Mouse (Mus musculus) erythroblast, embryonic 14.5 days (primary cell): ENCODE measurements around the gene Pgls. TPM values are rescaled to one million over a fixed set of nuclear protein-coding genes. Genes with fewer than 3 reads are reported as not detected.

Experiments used
- H3K27me3 ChIP-seq: 2 replicates; pipeline ENCODE4 v1.6.1; 2012; ENCODE audit warnings: inconsistent platforms; ENCODE audit not compliant: control insufficient read depth
- H3K36me3 ChIP-seq: 2 replicates; pipeline ENCODE4 v1.6.1; 2012; ENCODE audit warnings: mild to moderate bottlenecking, inconsistent platforms; ENCODE audit not compliant: control insufficient read depth
- H3K4me1 ChIP-seq: 2 replicates; pipeline ENCODE4 v1.6.1; 2012; ENCODE audit warnings: inconsistent platforms; ENCODE audit not compliant: control insufficient read depth
- H3K4me3 ChIP-seq: replicated peaks from 2 replicates; pipeline ENCODE3; 2012; ENCODE audit warnings: moderate library complexity, mild to moderate bottlenecking, inconsistent platforms
- H3K9me3 ChIP-seq: 2 replicates; pipeline ENCODE4 v1.6.1; 2012; ENCODE audit warnings: low read length, inconsistent platforms, mixed read lengths; ENCODE audit not compliant: control insufficient read depth
- GATA1 ChIP-seq: IDR thresholded peaks from 2 replicates; pipeline ENCODE4 v1.6.1; 2012; ENCODE audit warnings: low read length, inconsistent platforms, mixed read lengths
- TAL1 ChIP-seq: IDR thresholded peaks from 3 replicates; pipeline ENCODE4 v1.6.1; 2012; ENCODE audit warnings: low read length, inconsistent platforms, mixed read lengths
- polyA plus RNA-seq: library from polyadenylated mRNA; stranded (reverse); fragments of >175 nt; gene quantifications from 2 replicates; pipeline ENCODE4 v1.2.3, GENCODE M21; 2012

Gene Pgls
- polyA plus RNA-seq, 1 experiment = 12.5 TPM

DNA sequence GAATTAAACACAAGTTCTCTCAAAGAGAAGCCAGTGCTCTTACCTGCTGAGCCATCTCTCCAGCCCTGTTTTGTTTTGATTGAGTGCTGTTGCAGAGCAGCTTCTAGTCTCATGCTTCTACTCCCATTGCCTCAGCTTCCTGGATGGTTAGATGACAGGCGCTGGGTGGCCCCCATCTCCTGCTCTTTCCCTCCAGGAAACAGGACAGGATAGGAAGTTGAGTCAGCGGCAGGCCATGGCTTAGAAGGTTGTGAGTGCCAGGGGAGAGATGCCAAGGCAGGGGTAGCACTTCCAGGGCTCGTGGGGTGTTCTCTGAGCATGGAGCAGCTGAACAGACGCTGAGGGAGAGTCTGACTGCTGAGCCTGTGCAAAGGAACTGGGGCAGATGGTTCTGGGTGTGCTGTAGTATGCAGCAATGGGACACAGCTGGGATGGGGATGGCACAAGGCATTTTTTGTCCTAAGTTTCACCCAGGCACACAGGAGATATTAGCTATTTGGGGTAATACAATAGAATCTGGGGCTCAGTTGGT, 14.1 kb upstream of the Pgls start:
- Histone ChIP-seq H3K4me1 (peaks cover 9% of the 10 kb centered on the region), H3K9me3 (no peaks in the 10 kb centered on the region), H3K4me3 (no peak overlapping the region), H3K27me3 (peaks cover 2% of the 10 kb centered on the region; the same call in 1 of the 2 replicates), H3K36me3 (no peaks in the 10 kb centered on the region)
- no peak for TF ChIP-seq GATA1
- TF ChIP-seq TAL1 = no peak

DNA sequence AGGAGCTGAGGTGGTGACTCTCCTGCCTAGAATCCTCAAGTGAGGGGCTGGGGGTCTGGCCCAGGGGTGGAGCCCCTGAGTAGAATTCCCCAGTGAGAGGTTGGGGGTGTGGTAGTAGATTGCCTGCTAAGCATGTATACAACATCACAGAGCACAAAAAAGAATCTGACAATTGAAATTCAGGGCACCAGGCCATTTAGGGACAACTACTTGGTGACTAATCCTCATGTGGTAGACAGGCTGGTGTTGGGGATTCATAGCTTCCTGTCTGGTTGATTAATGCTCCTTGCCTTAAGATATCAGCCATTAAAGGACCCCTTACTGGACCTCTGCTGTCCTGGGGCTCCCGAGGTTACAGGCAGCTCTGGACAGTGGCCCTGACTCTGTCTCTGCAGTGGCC, 13.0 kb upstream of the Pgls start:
- no peaks in the 10 kb centered on the region for H3K9me3 ChIP-seq
- no peak overlapping the region for H3K4me3 ChIP-seq
- no peaks in the 10 kb centered on the region for H3K36me3 ChIP-seq
- H3K4me1 ChIP-seq = peaks cover 9% of the 10 kb centered on the region
- H3K27me3 ChIP-seq = peaks cover 2% of the 10 kb centered on the region; the same call in 1 of the 2 replicates
- no peak for TF ChIP-seq TAL1
- no peak for TF ChIP-seq GATA1

DNA sequence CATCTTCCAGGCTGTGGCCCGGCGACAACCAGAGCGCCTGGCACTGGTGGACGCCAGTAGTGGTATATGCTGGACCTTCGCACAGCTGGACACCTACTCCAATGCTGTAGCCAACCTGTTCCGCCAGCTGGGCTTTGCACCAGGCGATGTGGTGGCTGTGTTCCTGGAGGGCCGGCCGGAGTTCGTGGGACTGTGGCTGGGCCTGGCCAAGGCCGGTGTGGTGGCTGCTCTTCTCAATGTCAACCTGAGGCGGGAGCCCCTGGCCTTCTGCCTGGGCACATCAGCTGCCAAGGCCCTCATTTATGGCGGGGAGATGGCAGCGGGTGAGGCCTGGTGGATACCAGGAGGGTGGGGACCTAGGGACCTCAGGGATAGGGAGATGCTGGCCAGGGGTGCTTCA, 12.5 kb upstream of the Pgls start:
- Histone ChIP-seq H3K27me3 (no peaks in the 10 kb centered on the region), H3K9me3 (no peaks in the 10 kb centered on the region), H3K36me3 (no peaks in the 10 kb centered on the region), H3K4me3 (no peak overlapping the region), H3K4me1 (peaks cover 9% of the 10 kb centered on the region)
- TF ChIP-seq GATA1 (no peak), TAL1 (no peak)

DNA sequence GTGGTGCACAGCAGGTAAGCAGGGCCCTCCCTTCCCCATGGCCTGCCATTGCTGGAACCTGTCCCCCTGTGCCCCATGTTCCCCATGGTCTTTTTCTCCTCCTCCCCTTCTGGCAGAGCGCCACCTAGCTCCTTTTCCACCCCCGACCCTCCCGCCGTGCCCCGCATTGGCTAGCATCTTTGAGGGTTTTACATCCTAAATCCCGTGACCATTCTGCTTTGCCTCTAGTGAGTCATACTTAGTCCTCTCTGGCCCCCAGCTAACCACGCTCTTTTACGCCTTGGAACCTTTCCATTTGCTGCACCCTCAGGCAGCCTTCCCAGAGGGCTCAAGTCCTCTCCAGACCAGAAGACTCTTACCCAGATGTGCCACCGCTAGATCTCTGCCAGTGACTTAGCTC, 11.8 kb upstream of the Pgls start:
- no peak for TF ChIP-seq GATA1
- Histone ChIP-seq H3K4me3 (no peak overlapping the region), H3K9me3 (no peaks in the 10 kb centered on the region), H3K4me1 (peaks cover 9% of the 10 kb centered on the region), H3K36me3 (no peaks in the 10 kb centered on the region), H3K27me3 (no peaks in the 10 kb centered on the region)

DNA sequence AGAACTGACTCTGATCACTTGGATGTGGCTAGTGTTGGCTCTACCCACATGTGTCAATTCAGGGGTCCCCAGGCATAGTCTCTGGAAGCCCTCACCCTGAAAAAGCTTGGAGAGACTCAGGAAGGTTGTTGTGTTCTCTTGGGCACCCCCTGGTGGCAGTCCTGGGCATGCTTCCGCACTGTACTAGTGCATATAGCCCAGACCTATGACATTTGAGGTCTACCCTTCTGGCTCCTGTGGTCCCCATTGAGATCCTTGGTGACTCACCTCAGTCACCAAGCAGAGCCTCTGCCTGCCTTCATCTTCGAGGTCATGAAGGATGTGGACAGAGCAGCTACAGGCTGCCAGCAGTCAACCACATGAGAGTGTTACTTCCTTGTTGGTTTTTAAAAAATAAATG, 5.1 kb upstream of the Pgls start:
- TF ChIP-seq TAL1 (no peak), GATA1 (no peak)
- Histone ChIP-seq H3K4me3 (no peak overlapping the region), H3K27me3 (no peaks in the 10 kb centered on the region), H3K4me1 (peaks cover 20% of the 10 kb centered on the region), H3K9me3 (no peaks in the 10 kb centered on the region), H3K36me3 (no peaks in the 10 kb centered on the region)

DNA sequence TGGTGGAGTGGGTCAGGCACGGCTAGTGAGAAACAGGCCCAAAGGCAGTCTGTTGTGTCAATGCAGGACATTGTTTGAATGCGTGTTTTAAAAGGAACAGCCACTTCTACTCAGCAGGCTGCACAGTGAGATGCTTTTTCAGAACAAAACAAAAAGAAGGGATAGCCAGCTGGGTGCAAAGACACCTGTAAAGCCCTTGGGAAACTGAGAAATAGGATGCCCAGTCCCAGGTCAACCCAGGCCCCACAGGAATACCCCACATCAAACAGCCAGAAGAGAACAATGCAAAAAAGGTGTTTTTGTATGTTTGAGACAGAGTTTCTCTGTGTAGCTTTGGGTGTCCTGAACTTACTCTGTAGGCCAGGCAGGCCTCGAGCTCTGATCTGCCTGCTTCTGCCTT, 3.2 kb upstream of the Pgls start:
- H3K9me3 ChIP-seq = no peaks in the 10 kb centered on the region
- TF ChIP-seq TAL1 = no peak
- no peak for TF ChIP-seq GATA1
- no peaks in the 10 kb centered on the region for H3K27me3 ChIP-seq
- H3K4me1 ChIP-seq = peaks cover 39% of the 10 kb centered on the region
- peaks cover under 1% of the 10 kb centered on the region for H3K36me3 ChIP-seq
- no peak overlapping the region for H3K4me3 ChIP-seq

DNA sequence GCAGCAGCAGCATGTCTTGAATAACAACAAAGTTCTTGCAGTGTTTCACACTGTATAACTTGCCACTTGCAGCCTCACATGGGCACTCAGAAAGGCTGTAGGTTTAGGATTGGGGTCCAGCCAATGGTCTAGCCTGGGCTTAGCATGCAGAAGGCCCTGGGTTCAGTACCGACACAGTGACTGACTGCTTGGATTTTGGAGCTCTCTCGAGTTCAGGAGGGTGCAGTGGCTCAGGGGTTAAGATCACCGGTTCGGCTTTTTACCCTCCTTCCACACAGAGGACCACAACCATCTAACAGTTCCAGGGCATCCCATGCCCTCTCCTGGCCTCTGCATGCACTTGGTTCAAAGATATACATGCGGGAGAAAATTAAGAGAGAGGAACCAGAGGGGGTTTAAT, 959 bp upstream of the Pgls start:
- peaks cover 51% of the 10 kb centered on the region for H3K4me1 ChIP-seq
- TF ChIP-seq TAL1 (no peak), GATA1 (no peak)
- H3K27me3 ChIP-seq = no peaks in the 10 kb centered on the region
- H3K4me3 ChIP-seq = peak overlapping the region; percentile 81
- no peaks in the 10 kb centered on the region for H3K9me3 ChIP-seq
- H3K36me3 ChIP-seq = peaks cover 9% of the 10 kb centered on the region

DNA sequence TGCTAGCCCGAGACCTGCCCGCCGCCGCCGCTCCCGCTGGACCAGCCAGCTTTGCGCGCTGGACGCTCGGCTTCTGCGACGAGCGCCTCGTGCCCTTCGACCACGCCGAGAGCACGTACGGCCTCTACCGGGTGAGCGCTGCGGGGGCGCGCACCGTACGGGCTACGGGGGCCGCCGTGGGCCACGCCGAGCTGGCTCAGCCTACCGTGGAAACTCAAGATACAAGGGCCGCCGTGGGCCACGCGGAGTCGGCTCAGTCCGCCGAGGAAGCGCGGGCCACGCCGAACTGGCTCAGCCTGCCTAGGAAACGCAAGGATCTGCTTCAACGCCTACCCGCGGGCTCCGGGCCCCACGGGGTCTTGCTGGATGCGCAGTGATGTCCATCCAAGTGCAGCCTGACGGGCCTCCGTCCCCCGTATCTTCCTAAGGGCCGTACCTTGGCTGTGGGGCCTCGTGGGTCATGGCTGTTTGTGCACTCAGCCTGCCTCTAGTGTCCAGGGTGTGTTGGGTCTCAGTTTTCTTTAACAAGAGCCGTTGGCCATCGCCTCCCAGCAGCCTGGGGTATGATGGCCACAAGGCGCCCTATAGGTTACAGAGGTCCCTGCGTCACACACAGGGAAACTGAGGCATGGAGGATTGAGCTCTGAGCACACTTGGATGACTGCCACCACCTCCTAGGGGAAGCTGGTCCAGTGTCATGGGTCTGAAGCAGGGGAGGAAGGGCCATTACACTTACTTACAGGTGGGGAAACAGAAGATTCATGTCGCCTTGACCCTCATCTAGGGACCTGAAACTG, 596 bp downstream of the Pgls start:
- no peaks in the 10 kb centered on the region for H3K9me3 ChIP-seq
- no peak for TF ChIP-seq TAL1
- no peak for TF ChIP-seq GATA1
- peaks cover 61% of the 10 kb centered on the region for H3K4me1 ChIP-seq
- H3K36me3 ChIP-seq = peaks cover 15% of the 10 kb centered on the region
- H3K4me3 ChIP-seq = peak overlapping the region; percentile 81
- H3K27me3 ChIP-seq = no peaks in the 10 kb centered on the region

DNA sequence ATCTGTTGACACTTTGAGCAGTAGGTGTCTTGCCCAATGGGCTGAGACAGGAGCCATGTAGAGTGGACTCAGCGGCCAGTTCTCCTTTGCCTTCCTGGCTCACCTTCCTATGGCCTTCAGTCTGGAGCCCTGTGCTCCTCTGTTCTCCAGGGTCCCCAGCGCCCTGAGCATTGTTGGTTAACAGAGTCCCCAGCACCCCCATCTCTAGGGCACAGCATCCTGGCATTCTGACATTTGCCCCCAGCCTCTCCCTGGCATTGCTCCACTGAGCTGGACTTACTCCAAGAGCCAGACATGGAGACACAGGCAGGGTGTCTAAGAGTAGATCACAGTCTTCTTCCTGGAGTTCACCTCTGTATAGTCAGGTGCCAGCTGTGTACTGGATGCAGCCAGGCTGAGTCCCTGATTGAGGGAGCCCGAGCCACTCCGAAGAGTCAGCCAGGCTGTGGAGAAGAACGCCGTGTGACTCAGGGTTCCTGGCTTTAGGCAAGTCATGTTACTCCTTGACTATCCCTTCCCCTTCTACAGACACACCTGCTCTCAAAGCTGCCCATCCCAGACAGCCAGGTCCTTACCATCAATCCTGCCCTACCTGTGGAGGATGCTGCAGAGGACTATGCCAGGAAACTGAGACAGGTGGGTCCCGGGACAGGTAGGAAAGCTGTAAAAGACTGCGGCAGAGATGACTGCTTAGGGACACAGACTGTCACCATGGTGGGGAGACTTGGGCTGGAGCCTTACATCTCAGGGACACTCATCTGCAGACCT, 1.8 kb downstream of the Pgls start:
- H3K4me3 ChIP-seq = no peak overlapping the region
- H3K4me1 ChIP-seq = peaks cover 59% of the 10 kb centered on the region
- H3K27me3 ChIP-seq = no peaks in the 10 kb centered on the region
- H3K36me3 ChIP-seq = peaks cover 15% of the 10 kb centered on the region
- H3K9me3 ChIP-seq = no peaks in the 10 kb centered on the region
- TF ChIP-seq GATA1 (no peak), TAL1 (no peak)

DNA sequence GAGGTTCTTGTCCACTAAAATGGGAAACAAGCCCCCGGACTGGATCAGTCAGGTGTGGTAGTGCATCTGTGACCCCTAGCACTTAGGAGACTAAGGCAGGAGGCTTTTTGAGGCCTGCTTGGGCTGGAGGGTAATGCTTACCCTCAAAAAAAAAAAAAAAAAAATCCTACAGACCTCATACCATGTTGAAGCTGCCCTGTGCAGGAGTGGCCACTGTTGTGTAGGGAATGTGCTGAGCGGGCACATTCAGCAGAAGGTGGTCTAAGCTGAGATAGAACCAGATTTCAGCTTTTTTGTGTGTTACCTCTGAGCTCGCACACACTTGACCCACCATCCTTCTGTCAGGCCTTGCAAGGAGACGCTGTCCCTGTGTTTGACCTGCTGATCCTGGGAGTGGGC, 2.3 kb downstream of the Pgls start:
- no peak for TF ChIP-seq GATA1
- TF ChIP-seq TAL1 = 0 out of 3 replicates have a peak, but pooled peaks have one; percentile 15
- no peak overlapping the region for H3K4me3 ChIP-seq
- H3K9me3 ChIP-seq = no peaks in the 10 kb centered on the region
- H3K4me1 ChIP-seq = peaks cover 59% of the 10 kb centered on the region
- H3K27me3 ChIP-seq = no peaks in the 10 kb centered on the region
- peaks cover 15% of the 10 kb centered on the region for H3K36me3 ChIP-seq
